Mouse (Mus musculus): ENCODE data around the gene Gjd3. TPM values are rescaled to one million over a fixed set of nuclear protein-coding genes. Genes with fewer than 3 reads are reported as not detected.

Gjd3 gene
- polyA plus RNA-seq, 1 experiment from 2014 or later = 0.61 TPM

GRCm38 (mm10) chr11:98959437-98960312 is 23.1 kb downstream of the Gjd3 start:
- Histone ChIP-seq H3K9me3 (no peaks in the 10 kb centered on the region), H3K4me2 (peak overlapping the region; percentile 100), H3K27ac (peak overlapping the region; percentile 91), H3K9ac (peak overlapping the region; percentile 81), H3K4me1 (peaks cover 79% of the 10 kb centered on the region), H3K36me3 (peaks cover 12% of the 10 kb centered on the region), H3K4me3 (peak overlapping the region; percentile 77), H3K27me3 (no peaks in the 10 kb centered on the region)
- ATAC-seq (ENCODE audit: borderline replicate concordance, extremely low read depth, low FRiP score, low TSS enrichment) = peak; percentile 4; the same call in 1 of the 2 replicates
- under 1% methylated on average over 43 of the region's 43 CpGs for WGBS

DNA sequence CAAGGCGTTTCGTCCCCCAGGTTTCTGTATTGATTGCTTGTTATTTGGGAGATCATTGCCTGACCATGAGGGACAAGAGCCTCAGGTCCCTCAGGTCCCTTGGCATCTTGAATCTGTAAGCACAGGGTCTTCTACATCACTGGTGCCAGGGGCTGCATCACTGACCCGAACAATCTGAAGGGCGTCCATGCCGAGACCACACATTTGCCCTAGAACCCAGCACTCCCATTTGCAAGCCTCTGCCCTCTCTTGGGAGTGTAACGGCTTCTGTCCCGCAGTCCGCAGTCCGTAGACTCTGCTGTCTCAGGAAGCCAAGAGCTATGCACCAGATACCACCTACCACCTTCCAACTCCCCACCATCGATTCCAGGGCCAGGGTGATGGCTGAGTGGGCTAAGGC is 26.5 kb downstream of the Gjd3 start:
- no peak overlapping the region for H3K9ac ChIP-seq

DNA sequence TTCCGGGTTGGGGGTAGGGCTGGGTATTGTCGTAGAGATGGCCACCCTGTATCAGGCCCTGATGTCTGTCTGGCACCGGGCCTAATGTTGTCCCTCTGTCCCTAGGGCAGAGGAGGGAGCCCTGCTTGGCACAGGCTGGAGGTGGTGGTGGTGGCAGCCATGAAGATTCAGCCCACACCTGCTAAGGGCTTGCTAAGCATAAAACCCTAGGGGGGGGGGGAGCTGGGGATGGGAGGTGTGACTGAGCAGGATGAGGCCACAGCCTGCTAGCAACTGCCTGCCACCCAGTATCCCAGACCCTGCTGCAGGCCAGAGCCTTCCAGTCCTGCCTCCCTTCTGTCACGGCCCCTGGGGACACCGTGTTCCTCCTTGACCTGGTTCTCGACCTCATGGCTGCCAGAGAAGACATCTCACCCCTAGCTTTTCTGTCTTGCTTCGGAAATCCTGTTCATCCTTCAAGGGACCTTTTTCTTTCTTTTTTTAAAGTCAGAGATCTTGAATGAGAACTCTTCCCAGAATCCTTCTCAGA is 27.0 kb downstream of the Gjd3 start:
- 26% methylated on average over 7 of the region's 7 CpGs for WGBS
- H3K27ac ChIP-seq = peak overlapping the region; percentile 85
- no peak overlapping the region for H3K4me3 ChIP-seq
- H3K27me3 ChIP-seq = no peaks in the 10 kb centered on the region
- ATAC-seq (ENCODE audit: borderline replicate concordance, extremely low read depth, low FRiP score, low TSS enrichment) = no peak
- peaks cover 75% of the 10 kb centered on the region for H3K4me1 ChIP-seq
- H3K9ac ChIP-seq = no peak overlapping the region
- H3K9me3 ChIP-seq = no peaks in the 10 kb centered on the region
- peaks cover 18% of the 10 kb centered on the region for H3K36me3 ChIP-seq
- H3K4me2 ChIP-seq = no peak overlapping the region

More for the DNA sequence above, 26.5 kb downstream of the Gjd3 start:
- peaks cover 16% of the 10 kb centered on the region for H3K36me3 ChIP-seq
- no peak overlapping the region for H3K4me2 ChIP-seq
- peaks cover 75% of the 10 kb centered on the region for H3K4me1 ChIP-seq
- no peak overlapping the region for H3K4me3 ChIP-seq
- WGBS = 79% methylated on average over 8 of the region's 10 CpGs
- H3K27ac ChIP-seq = no peak overlapping the region
- H3K27me3 ChIP-seq = no peaks in the 10 kb centered on the region
- no peaks in the 10 kb centered on the region for H3K9me3 ChIP-seq
- ATAC-seq (ENCODE audit: borderline replicate concordance, extremely low read depth, low FRiP score, low TSS enrichment) = no peak

- Histone ChIP-seq H3K4me2 (peak overlapping the region; percentile 42), H3K36me3 (peaks cover 18% of the 10 kb centered on the region), H3K27ac (peak overlapping the region; percentile 85), H3K9ac (no peak overlapping the region; the same call in 1 of the 2 replicates), H3K27me3 (no peaks in the 10 kb centered on the region), H3K4me3 (peak overlapping the region; percentile 7; the same call in 1 of the 2 replicates), H3K9me3 (no peaks in the 10 kb centered on the region), H3K4me1 (peaks cover 79% of the 10 kb centered on the region)
- peak; percentile 53 for ATAC-seq (ENCODE audit: borderline replicate concordance, extremely low read depth, low FRiP score, low TSS enrichment)
- 15% methylated on average over 17 of the region's 17 CpGs for WGBS
These were observed 27.8 kb downstream of the Gjd3 start for GRCm38 (mm10) chr11:98954801-98955706.

- Histone ChIP-seq H3K9me3 (no peaks in the 10 kb centered on the region), H3K4me2 (peak overlapping the region; percentile 42), H3K27me3 (no peaks in the 10 kb centered on the region), H3K36me3 (peaks cover 18% of the 10 kb centered on the region), H3K4me3 (peak overlapping the region; percentile 7; the same call in 1 of the 2 replicates), H3K27ac (peak overlapping the region; percentile 85), H3K4me1 (peaks cover 79% of the 10 kb centered on the region), H3K9ac (no peak overlapping the region)
- WGBS = 8% methylated on average over 10 of the region's 10 CpGs
- peak; percentile 80 for ATAC-seq (ENCODE audit: borderline replicate concordance, extremely low read depth, low FRiP score, low TSS enrichment)
These were observed 28.4 kb downstream of the Gjd3 start for GRCm38 (mm10) chr11:98954373-98954772.

DNA sequence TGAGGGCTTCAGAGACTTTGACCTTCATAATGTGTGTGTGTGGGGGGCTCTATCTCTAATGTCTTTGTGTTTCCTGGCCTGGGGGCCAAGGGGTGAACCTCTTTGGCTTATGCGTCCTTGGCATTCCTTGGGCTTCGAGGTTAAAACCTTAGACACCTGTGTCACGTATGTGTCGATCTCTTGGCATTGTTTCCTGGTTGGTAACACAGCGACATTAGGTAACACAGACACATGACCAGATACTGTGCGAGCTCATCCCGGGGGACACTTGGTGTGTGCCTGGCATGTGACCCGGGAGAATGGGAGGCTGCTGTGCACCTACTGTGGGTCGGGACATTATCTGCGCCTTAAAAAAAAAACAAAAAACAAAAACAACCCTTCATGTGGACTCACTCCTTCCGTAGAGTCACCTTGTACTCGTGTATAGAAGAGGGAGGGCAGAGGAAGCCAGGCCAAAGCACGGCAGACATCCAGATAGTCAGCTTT is 28.9 kb downstream of the Gjd3 start:
- no peak overlapping the region for H3K9ac ChIP-seq
- peak overlapping the region; percentile 85 for H3K27ac ChIP-seq
- no peaks in the 10 kb centered on the region for H3K27me3 ChIP-seq
- peaks cover 78% of the 10 kb centered on the region for H3K4me1 ChIP-seq
- WGBS = 13% methylated on average over 13 of the region's 13 CpGs
- peak overlapping the region; percentile 42; the same call in 1 of the 2 replicates for H3K4me2 ChIP-seq
- H3K36me3 ChIP-seq = peaks cover 18% of the 10 kb centered on the region
- ATAC-seq (ENCODE audit: borderline replicate concordance, extremely low read depth, low FRiP score, low TSS enrichment) = no peak
- H3K4me3 ChIP-seq = no peak overlapping the region
- H3K9me3 ChIP-seq = no peaks in the 10 kb centered on the region

DNA sequence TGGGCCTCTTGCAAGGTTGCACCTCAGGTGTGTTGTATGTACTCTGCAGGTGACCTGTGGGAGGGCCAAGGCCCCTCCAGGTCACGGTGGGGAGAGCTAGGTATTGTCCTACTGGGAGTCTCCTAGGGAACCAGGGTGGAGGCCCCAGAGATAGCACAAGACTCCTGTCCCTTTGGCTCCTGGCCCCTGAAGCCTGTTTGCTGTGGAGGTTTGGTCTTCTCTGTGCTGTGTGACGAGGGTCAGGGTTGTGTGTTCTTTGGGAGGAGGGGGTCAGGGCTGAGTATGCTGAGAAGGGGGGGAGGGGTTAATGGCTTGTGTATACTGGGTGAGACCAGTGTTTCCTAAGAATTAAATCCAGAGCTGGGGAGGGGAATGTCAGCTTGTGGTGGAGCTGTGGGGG is 29.5 kb downstream of the Gjd3 start:
- WGBS = 0% methylated on average over 2 of the region's 2 CpGs
- Histone ChIP-seq H3K36me3 (peaks cover 18% of the 10 kb centered on the region), H3K4me3 (no peak overlapping the region), H3K4me2 (no peak overlapping the region), H3K27me3 (no peaks in the 10 kb centered on the region), H3K9ac (no peak overlapping the region), H3K4me1 (peaks cover 78% of the 10 kb centered on the region), H3K27ac (peak overlapping the region; percentile 85; the same call in 1 of the 2 replicates), H3K9me3 (no peaks in the 10 kb centered on the region)
- ATAC-seq (ENCODE audit: borderline replicate concordance, extremely low read depth, low FRiP score, low TSS enrichment) = no peak

- Histone ChIP-seq H3K36me3 (peaks cover 18% of the 10 kb centered on the region), H3K9me3 (no peaks in the 10 kb centered on the region), H3K27me3 (no peaks in the 10 kb centered on the region), H3K9ac (no peak overlapping the region; the same call in 1 of the 2 replicates), H3K4me3 (no peak overlapping the region), H3K4me2 (no peak overlapping the region), H3K4me1 (peaks cover 81% of the 10 kb centered on the region), H3K27ac (no peak overlapping the region)
- WGBS = 60% methylated on average over 2 of the region's 2 CpGs
- no peak for ATAC-seq (ENCODE audit: borderline replicate concordance, extremely low read depth, low FRiP score, low TSS enrichment)
These were observed 30.1 kb downstream of the Gjd3 start for GRCm38 (mm10) chr11:98952736-98953135.

DNA sequence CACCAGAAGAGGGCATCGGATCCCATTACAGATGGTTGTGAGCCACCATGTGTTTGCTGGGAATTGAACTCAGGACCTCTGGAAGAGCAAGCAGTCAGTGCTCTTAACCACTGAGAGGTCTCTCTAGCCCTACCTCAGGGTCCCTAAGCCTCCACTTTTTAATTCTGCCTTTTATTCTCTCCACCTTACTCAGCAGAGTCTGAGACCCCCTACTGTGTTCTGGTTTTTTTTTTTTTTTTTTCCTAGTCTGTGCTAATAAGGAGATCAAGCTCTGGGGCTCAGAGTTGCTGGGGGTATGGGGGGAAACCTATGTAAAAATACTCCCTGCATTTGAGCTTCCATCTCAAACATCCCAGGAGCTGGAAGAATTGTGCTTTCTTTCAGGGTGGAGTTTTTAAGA is 30.7 kb downstream of the Gjd3 start:
- Histone ChIP-seq H3K27me3 (no peaks in the 10 kb centered on the region), H3K36me3 (peaks cover 12% of the 10 kb centered on the region), H3K9ac (no peak overlapping the region), H3K9me3 (no peaks in the 10 kb centered on the region), H3K27ac (peak overlapping the region; percentile 13; the same call in 1 of the 2 replicates), H3K4me3 (no peak overlapping the region), H3K4me1 (peaks cover 83% of the 10 kb centered on the region), H3K4me2 (no peak overlapping the region)
- ATAC-seq (ENCODE audit: borderline replicate concordance, extremely low read depth, low FRiP score, low TSS enrichment) = no peak
- 92% methylated on average over 1 of the region's 1 CpGs for WGBS

- ATAC-seq (ENCODE audit: borderline replicate concordance, extremely low read depth, low FRiP score, low TSS enrichment) = peak; percentile 62; the same call in 1 of the 2 replicates
- peak overlapping the region; percentile 29; the same call in 1 of the 2 replicates for H3K9ac ChIP-seq
- peak overlapping the region; percentile 26; the same call in 1 of the 2 replicates for H3K4me2 ChIP-seq
- peaks cover 83% of the 10 kb centered on the region for H3K4me1 ChIP-seq
- H3K9me3 ChIP-seq = no peaks in the 10 kb centered on the region
- H3K36me3 ChIP-seq = peaks cover 6% of the 10 kb centered on the region
- peak overlapping the region; percentile 86 for H3K27ac ChIP-seq
- 43% methylated on average over 16 of the region's 16 CpGs for WGBS
- no peaks in the 10 kb centered on the region for H3K27me3 ChIP-seq
- 0 out of 2 replicates have a peak overlapping the region, but pooled peaks have one; percentile 1 for H3K4me3 ChIP-seq
These were observed 31.6 kb downstream of the Gjd3 start for GRCm38 (mm10) chr11:98951026-98951906.
